Mouse (Mus musculus) gastrocnemius, adult 18-20 months (tissue): ENCODE data around the gene Strn3. TPM values are rescaled to one million over a fixed set of nuclear protein-coding genes. Genes with fewer than 3 reads are reported as not detected.
"Not testable (repeated sequence)": the region's sequence is repeated elsewhere in the genome, so short reads cannot be mapped to it uniquely, and the experiment has no call there.

Source experiments
- DNase-seq: peaks from one replicate; pipeline ENCODE4 v3.0.0; 2021; ENCODE audit warnings: low spot score
- total RNA-seq, 2 experiments: library from RNA; stranded (reverse); gene quantifications; 2 replicates each; pipeline ENCODE4 v1.2.3; 2021

The Strn3 gene
- total RNA-seq, 2 experiments from 2014 or later, result 148 to 171 TPM

DNA sequence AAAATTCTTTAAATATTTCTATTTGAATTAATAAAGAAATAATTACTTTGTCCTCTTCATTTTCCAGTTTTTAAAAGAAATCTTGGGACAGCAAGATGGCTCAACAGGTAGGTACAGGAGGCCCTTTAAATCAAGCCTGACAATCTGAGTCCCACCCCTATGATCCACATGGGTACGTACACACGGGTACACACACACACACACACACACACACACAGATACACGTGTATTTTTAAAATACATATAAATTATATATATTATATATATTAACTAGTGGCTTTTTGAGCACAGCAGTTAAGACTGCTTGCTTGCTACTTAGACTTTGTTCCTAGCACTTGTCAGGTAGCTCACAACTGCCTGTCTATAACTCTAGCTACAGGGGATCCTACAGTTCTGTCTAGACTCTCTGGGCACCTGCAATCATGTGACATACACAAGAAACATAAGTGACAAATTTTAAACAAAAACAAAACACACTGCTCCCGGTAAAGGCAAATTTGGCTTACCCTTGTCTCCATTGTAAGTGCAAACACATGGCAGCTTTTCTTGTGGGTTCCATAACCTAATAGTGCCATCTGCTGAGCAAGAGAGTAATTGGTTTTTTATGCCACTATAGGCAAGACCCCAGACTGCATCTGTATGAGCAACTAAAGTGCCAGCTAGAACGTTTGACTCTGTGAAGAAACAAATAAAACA is 68.9 kb downstream of the Strn3 start:
- no peak for DNase-seq

DNA sequence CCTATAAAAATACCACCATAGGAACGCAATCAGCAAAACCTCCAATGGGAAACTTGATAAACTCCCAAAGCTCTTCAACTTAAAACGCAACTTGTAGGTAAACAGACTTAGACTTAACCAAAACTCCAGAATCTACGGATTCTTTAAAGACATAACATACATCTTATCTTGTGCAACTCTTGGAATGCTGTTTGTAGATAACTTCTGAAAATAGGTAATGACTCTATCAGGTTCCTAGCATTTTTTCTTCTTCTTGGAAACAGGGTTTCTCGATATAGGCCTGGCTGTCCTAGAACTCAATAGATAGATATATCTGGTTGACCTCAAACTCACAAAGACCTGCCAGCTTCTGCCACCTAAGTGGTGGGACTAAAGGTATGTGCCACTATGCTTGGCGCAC is 70.5 kb downstream of the Strn3 start:
- DNase-seq, result no peak

- DNase-seq, result no peak
Measured at GRCm38 (mm10) chr12:51620572-51620971, 71.1 kb downstream of the Strn3 start.

- DNase-seq, result no peak
Measured at GRCm38 (mm10) chr12:51612361-51612760, 79.3 kb downstream of the Strn3 start.

- DNase-seq, result no peak
Measured at GRCm38 (mm10) chr12:51606138-51606537, 85.6 kb downstream of the Strn3 start.

DNA sequence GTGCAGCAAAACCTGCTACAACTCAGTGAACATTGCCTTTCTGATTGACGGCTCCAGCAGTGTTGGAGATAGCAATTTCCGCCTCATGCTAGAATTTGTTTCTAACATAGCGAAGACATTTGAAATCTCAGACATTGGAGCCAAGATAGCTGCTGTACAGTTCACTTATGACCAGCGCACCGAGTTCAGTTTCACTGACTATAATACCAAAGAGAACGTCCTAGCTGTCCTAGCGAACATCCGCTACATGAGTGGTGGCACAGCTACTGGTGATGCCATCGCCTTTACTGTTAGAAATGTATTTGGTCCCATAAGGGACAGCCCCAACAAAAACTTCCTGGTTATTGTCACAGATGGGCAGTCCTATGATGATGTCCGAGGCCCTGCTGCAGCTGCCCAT is 88.4 kb downstream of the Strn3 start:
- DNase-seq, result no peak

GRCm38 (mm10) chr12:51594030-51594470 is 97.6 kb downstream of the Strn3 start:
- no peak for DNase-seq

DNA sequence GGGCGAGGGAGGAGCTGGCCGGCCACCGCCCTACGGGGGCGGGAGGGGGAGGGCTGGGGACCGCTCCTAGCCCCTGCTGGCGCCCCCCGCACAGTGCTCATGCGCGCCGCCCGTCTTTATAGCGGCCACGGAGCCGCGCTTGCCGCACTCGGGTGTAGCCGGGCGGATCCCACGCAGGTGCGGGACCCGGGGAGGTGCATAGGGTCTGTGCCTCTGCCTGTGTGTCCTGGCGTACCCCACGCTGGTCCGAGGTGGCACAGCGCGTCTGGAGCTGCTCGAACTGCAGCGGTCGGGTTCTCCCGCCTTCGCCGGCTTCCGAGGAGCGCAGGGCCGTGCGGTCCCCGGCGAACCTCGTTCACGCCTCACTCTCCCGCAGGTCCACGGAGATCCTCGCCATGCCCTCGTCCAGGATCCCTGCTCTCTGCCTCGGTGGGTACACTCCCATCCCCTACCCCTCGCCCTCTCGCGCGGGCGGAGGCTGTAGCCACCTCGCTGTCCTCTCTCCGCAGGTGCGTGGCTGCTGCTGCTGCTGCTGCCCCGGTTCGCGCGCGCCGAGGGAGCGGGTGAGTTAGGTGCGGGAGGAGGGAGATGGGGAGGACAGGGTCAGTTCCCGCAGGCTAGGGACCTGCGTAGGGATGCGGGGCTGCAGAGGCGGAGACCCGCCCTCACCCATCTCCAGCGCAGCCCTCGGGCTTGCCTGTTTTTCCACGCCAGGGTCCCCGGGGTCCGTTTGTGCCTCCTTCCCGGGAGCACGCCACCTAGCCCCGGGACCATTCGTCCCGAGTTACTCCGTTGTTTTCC is 98.3 kb downstream of the Strn3 start, which contains the start of gene Coch:
Coch (plus strand) TSS at position 113 of the 801 bp plus-strand sequence.
- DNase-seq, result no peak

DNA sequence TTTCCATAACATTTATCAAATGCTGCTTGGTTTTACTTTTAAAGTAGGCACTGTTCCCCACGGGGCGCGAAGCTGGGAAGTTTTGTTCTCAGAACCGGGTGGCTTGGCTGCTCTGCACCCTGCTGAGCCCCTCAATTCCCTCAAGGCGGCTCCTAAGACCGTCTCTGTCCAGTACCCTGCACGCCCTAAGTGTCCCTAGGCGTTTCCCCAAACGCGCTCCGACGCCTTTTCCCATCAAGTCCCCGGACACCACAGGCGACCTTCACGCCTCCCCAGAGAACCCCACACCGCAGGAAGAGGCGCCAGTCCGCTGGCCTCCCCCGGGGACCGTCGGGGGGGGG is 98.8 kb downstream of the Strn3 start:
- DNase-seq, result no peak

GRCm38 (mm10) chr12:51591921-51592320 is 99.8 kb downstream of the Strn3 start:
- DNase-seq, result no peak

- no peak for DNase-seq
Measured at GRCm38 (mm10) chr12:51589263-51589662, 102.4 kb downstream of the Strn3 start.

DNA sequence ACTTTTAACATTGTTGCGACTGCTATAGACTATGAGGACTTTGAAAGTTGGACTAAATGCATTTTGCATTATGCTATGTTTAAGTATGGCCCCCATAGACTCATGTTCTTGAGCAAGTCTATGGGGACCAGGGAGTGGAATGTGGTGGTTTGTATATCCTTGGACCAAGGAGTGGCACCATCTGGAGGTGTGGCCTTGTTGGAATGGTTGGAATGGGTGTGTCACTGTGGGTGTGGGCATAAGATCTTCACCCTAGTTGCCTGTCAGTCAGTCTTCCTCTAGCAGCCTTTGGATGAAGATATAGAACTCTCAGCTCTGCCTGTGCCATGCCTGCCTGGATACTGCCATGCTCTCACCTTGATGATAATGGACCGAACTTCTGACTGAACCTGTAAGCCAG is 113.9 kb downstream of the Strn3 start:
- DNase-seq, result not testable (repeated sequence)

GRCm38 (mm10) chr12:51572651-51573050 is 119.0 kb downstream of the Strn3 start:
- DNase-seq, result no peak

DNA sequence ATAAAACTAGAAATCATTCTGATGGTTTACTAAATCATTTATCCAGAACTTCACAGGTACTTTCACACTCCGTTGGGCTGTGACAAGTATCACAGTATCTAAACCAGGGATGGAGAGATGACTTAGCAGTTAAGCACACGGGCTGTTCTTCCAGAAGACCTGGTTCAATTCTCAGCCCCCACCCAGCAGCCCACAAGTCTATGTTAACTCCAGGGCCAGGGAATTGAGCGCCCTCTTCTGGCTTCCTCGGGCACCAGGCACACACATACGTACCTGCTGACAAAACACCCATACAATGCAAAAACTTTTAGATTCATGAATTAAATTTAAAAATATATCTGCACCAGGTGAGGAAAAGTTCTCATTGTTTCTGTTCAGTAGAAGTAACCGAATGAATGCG is 121.8 kb downstream of the Strn3 start:
- DNase-seq, result no peak

- DNase-seq, result no peak
Measured at GRCm38 (mm10) chr12:51569472-51569871, 122.2 kb downstream of the Strn3 start.

DNA sequence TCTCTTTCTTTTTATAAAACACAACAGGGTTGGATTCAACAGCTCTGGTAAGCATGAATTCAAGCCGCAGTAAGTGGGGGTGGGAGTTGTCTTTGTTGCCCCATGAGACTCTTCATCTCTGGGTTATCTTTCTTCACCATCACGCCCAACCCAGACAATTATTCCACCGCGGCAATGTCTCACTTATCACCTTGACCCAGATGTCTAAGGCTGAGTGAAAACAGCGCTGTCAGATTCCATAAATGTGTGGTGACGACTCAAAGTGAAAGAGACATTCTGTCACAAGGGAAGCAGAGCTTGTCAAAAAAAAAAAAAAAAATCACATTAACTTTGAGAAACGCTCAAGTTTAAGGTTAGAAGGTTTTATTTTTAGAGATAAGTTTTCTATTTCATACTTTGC is 124.5 kb downstream of the Strn3 start:
- DNase-seq, result no peak

- DNase-seq, result no peak
Measured at GRCm38 (mm10) chr12:51561416-51561815, 130.3 kb downstream of the Strn3 start.

Other genes starting within 250 kb of the Strn3 start
- gene Coch, start 98.6 kb downstream of the Strn3 start, total RNA-seq, result under 1 TPM; 0.14 to 0.24 TPM
- gene Ap4s1, start 864 bp downstream of the Strn3 start, total RNA-seq, result 10 to 100 TPM; 59.6 to 61.8 TPM
- 10 to 100 TPM; 84.3 to 90.9 TPM for gene Hectd1, start 137.6 kb upstream of the Strn3 start, total RNA-seq